Mouse (Mus musculus): Measurements from ENCODE around the gene Vmn1r114.
"Not testable (repeated sequence)": the region's sequence is repeated elsewhere in the genome, so short reads cannot be mapped to it uniquely, and the experiment has no call there.

Vmn1r114 gene

GRCm38 (mm10) chr7:20812086-20812485 is at the start of gene Vmn1r114:
TSS of gene Vmn1r114 (minus strand) at chr7:20812186.
- not testable (repeated sequence) for DNase-seq

- not testable (repeated sequence) for DNase-seq
Measured at GRCm38 (mm10) chr7:20844885-20845284, 32.9 kb upstream of the Vmn1r114 start, which contains the start of gene Vmn1r115. TSS of gene Vmn1r115 (minus strand) at chr7:20844985.

- not testable (repeated sequence) for DNase-seq
Measured at GRCm38 (mm10) chr7:20786985-20787384, 25.0 kb downstream of the Vmn1r114 start, which contains the start of gene Vmn1r113. TSS of gene Vmn1r113 (plus strand) at chr7:20787285.

GRCm38 (mm10) chr7:20770885-20771284 is 41.1 kb downstream of the Vmn1r114 start, which contains the start of gene Vmn1r112:
TSS of gene Vmn1r112 (plus strand) at chr7:20771185.
- DNase-seq: not testable (repeated sequence)

Data from liver (tissue).